Mouse (Mus musculus) fat pad, adult 2 months (tissue): ENCODE data around the gene Zfp64.

Source experiments
- DNase-seq: peaks from one replicate; pipeline ENCODE4 v3.0.0-alpha.2; 2011; ENCODE audit warnings: low read depth, low spot score; ENCODE audit errors: extremely low read depth

The Zfp64 gene

GRCm38 (mm10) chr2:168902634-168903033, 52.8 kb downstream of the Zfp64 start:
- DNase-seq: no peak

GRCm38 (mm10) chr2:168897906-168898305, 57.5 kb downstream of the Zfp64 start:
- DNase-seq: no peak

- DNase-seq: no peak
Measured at GRCm38 (mm10) chr2:168895531-168895930, 59.9 kb downstream of the Zfp64 start.

- DNase-seq: no peak
Measured at GRCm38 (mm10) chr2:168894738-168895137, 60.6 kb downstream of the Zfp64 start.

- DNase-seq: no peak
Measured at GRCm38 (mm10) chr2:168892057-168892456, 63.3 kb downstream of the Zfp64 start.

- no peak for DNase-seq
Measured at GRCm38 (mm10) chr2:168884641-168885040, 70.7 kb downstream of the Zfp64 start.

- no peak for DNase-seq
Measured at GRCm38 (mm10) chr2:168882997-168883396, 72.4 kb downstream of the Zfp64 start.

GRCm38 (mm10) chr2:168881927-168882326, 73.5 kb downstream of the Zfp64 start:
- DNase-seq: no peak

GRCm38 (mm10) chr2:168879573-168879972, 75.8 kb downstream of the Zfp64 start:
- DNase-seq: no peak

GRCm38 (mm10) chr2:168878708-168879107, 76.7 kb downstream of the Zfp64 start:
- DNase-seq: no peak

- no peak for DNase-seq
Measured at GRCm38 (mm10) chr2:168878158-168878557, 77.2 kb downstream of the Zfp64 start.

GRCm38 (mm10) chr2:168876631-168877030, 78.8 kb downstream of the Zfp64 start:
- DNase-seq: no peak

GRCm38 (mm10) chr2:168874498-168874897, 80.9 kb downstream of the Zfp64 start:
- no peak for DNase-seq

GRCm38 (mm10) chr2:168871767-168872511, 83.4 kb downstream of the Zfp64 start:
- DNase-seq: no peak

GRCm38 (mm10) chr2:168870480-168870879, 84.9 kb downstream of the Zfp64 start:
- no peak for DNase-seq

- no peak for DNase-seq
Measured at GRCm38 (mm10) chr2:168866942-168867341, 88.4 kb downstream of the Zfp64 start.

GRCm38 (mm10) chr2:168866436-168866835, 89.0 kb downstream of the Zfp64 start:
- DNase-seq: no peak

- no peak for DNase-seq
Measured at GRCm38 (mm10) chr2:168864905-168865304, 90.5 kb downstream of the Zfp64 start.

- no peak for DNase-seq
Measured at GRCm38 (mm10) chr2:168862694-168863093, 92.7 kb downstream of the Zfp64 start.

- DNase-seq: no peak
Measured at GRCm38 (mm10) chr2:168860922-168861740, 94.3 kb downstream of the Zfp64 start.

GRCm38 (mm10) chr2:168860032-168860691, 95.2 kb downstream of the Zfp64 start:
- no peak for DNase-seq

GRCm38 (mm10) chr2:168856638-168857037, 98.7 kb downstream of the Zfp64 start:
- DNase-seq: no peak
